Mouse (Mus musculus) G1E (cell line): ENCODE results near the gene Zfp708.
"Not testable (repeated sequence)": the region's sequence is repeated elsewhere in the genome, so short reads cannot be mapped to it uniquely, and the experiment has no call there.

Experiments used
- CTCF ChIP-seq: IDR thresholded peaks from 2 replicates; pipeline ENCODE4 v1.5.1; 2012; ENCODE audit warnings: low read depth, low read length, inconsistent platforms, mixed read lengths
- GATA1 ChIP-seq: IDR thresholded peaks from 2 replicates; pipeline ENCODE4 v1.6.1; 2012; ENCODE audit warnings: borderline replicate concordance, low read length, inconsistent platforms, mixed read lengths
- GATA2 ChIP-seq: IDR thresholded peaks from 2 replicates; pipeline ENCODE4 v1.6.1; 2012; ENCODE audit warnings: low read depth, low read length, inconsistent platforms, borderline replicate concordance
- TAL1 ChIP-seq: conservative IDR thresholded peaks from 2 replicates; pipeline ENCODE4 v1.6.1; 2012; ENCODE audit warnings: low read depth, low read length, inconsistent platforms, mixed read lengths

- TF ChIP-seq GATA2, CTCF, TAL1, GATA1: not testable (repeated sequence)
Observed at GRCm38 (mm10) chr13:67121360-67121759, 23.6 kb upstream of the Zfp708 start, which contains the start of gene Zfp759.
